Mouse (Mus musculus) hindbrain, embryonic 13.5 days (tissue): ENCODE data around the gene Gm20532. TPM values are rescaled to one million over a fixed set of nuclear protein-coding genes. Genes with fewer than 3 reads are reported as not detected.
A peak's percentile ranks its signal among the peaks of the same experiment; 100 is the strongest.

Experiments used
- ATAC-seq: fragments of 200-750 bp; cut with Nextera tagmentation; 2 replicates; pipeline ENCODE4 v1.8.0; 2017; ENCODE audit warnings: moderate TSS enrichment; ENCODE audit not compliant: low FRiP score
- H3K27ac ChIP-seq: fragments of 300-500 bp; sonication (generic); 2 replicates; pipeline ENCODE4 v1.5.1; 2015; ENCODE audit warnings: inconsistent platforms, mild to moderate bottlenecking, moderate library complexity
- H3K27me3 ChIP-seq: fragments of 300-500 bp; sonication (generic); 2 replicates; pipeline ENCODE4 v1.6.1; 2015; ENCODE audit warnings: mild to moderate bottlenecking, inconsistent platforms
- H3K36me3 ChIP-seq: fragments of 300-500 bp; sonication (generic); 2 replicates; pipeline ENCODE4 v1.6.1; 2015; ENCODE audit warnings: mild to moderate bottlenecking, inconsistent platforms
- H3K4me1 ChIP-seq: fragments of 300-500 bp; sonication (generic); replicated peaks from 2 replicates; pipeline ENCODE4 v1.6.1; 2015; ENCODE audit warnings: inconsistent platforms
- H3K4me2 ChIP-seq: fragments of 300-500 bp; sonication (generic); 2 replicates; pipeline ENCODE4 v1.6.1; 2015; ENCODE audit warnings: inconsistent platforms, mild to moderate bottlenecking, moderate library complexity
- H3K4me3 ChIP-seq: fragments of 300-500 bp; sonication (generic); 2 replicates; pipeline ENCODE4 v1.5.1; 2015; ENCODE audit warnings: mild to moderate bottlenecking, inconsistent platforms
- H3K9ac ChIP-seq: fragments of 300-500 bp; sonication (generic); 2 replicates; pipeline ENCODE4 v1.6.1; 2015; ENCODE audit warnings: mild to moderate bottlenecking, inconsistent platforms
- H3K9me3 ChIP-seq: fragments of 300-500 bp; sonication (generic); 2 replicates; pipeline ENCODE4 v1.6.1; 2016; ENCODE audit warnings: inconsistent platforms
- WGBS: fragments of 180-500 bp; shearing (Covaris S2); methylation state at CpG from one replicate; pipeline ENCODE4 v1.1.7; 2015; 5-methylcytosine and 5-hydroxymethylcytosine counted together
- polyA plus RNA-seq: library from polyadenylated mRNA; unstranded; fragments of >200 nt; fragmentation: Nextera tagmentation; extraction: Ambion mirVana; gene quantifications from 2 replicates; pipeline ENCODE4 v1.2.1, GENCODE M21; 2015

Gene Gm20532
- polyA plus RNA-seq, 1 experiment from 2014 or later = not detected

DNA sequence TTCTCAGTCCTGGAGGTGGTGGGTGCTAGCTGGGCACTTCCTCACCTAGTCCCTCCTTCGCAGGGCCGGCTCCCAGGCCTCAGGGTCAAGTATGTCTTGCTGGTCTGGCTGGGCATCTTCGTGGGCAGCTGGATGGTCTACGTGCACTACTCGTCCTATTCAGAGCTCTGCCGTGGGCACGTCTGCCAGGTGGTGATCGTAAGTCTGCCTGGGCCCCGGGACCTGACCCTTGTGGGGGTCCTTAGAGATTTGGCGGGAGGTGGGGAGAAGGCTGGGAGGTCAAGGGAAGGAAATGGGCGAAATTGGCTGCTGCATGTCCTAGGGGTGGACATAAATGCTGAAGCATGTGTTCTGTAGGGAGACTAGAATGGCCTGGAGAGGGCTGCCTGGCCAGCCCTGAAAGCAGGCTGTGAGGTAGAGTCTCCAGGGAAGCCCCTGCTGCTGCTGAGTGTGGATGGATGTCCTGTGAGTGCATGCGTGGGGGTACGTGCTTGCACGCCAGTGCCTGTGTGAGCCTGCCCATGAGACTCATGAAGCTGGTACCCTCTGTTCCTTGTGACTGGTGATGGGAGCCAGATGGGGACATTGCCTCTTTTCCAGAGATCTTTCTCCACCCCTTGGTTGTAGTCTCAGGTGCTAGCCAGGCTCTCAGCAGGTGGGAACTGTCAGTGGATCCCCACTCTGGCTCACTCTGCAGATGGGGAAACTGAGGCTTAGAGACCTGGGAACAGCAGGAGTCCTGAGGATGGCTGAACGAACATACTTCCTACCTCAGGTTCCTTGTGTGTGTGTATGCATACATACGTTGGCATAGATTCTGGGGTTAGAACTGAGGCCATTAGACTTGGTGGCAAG lies 46.3 kb downstream of the Gm20532 start:
- Histone ChIP-seq H3K9me3 (no peaks in the 10 kb centered on the region), H3K4me3 (no peak overlapping the region), H3K4me1 (peaks cover 86% of the 10 kb centered on the region), H3K4me2 (peak overlapping the region; percentile 23), H3K9ac (peak overlapping the region; percentile 65), H3K27me3 (no peaks in the 10 kb centered on the region), H3K27ac (peak overlapping the region; percentile 52), H3K36me3 (peaks cover 57% of the 10 kb centered on the region)
- WGBS = 81% methylated on average over 16 of the region's 16 CpGs
- ATAC-seq = no peak

DNA sequence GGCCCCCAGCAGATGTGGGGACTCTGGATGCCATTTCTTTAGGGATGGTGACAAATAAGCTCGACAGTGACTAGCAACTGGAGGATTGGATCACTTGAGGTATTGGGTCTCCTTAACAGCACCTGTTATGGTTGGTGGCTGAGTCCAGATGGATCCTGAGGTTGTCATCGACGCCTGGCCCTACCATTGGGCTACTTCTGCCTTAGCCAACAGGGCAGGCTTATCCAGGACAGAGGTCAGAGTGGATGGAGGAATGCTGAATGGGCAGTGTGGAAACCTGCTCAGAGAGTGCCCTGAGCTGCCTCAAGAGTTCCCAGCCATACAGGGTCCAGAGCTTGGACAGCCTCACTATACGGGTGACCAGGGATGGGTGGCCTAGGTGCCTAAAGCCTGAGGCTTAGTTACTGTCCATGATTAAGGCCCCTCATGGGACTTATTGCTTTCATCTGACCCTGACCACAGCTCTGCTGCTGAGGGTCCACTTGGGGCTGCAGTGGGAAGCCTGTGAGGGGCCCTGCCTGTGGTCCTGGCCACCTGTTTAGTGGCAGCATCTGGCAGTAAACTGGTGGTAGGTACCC lies 47.6 kb downstream of the Gm20532 start:
- Histone ChIP-seq H3K4me1 (peaks cover 91% of the 10 kb centered on the region), H3K36me3 (peaks cover 64% of the 10 kb centered on the region), H3K4me3 (no peak overlapping the region), H3K9me3 (no peaks in the 10 kb centered on the region), H3K27ac (peak overlapping the region; percentile 30), H3K4me2 (no peak overlapping the region), H3K9ac (peak overlapping the region; percentile 43; the same call in 1 of the 2 replicates), H3K27me3 (no peaks in the 10 kb centered on the region)
- ATAC-seq = no peak
- 64% methylated on average over 4 of the region's 4 CpGs for WGBS

DNA sequence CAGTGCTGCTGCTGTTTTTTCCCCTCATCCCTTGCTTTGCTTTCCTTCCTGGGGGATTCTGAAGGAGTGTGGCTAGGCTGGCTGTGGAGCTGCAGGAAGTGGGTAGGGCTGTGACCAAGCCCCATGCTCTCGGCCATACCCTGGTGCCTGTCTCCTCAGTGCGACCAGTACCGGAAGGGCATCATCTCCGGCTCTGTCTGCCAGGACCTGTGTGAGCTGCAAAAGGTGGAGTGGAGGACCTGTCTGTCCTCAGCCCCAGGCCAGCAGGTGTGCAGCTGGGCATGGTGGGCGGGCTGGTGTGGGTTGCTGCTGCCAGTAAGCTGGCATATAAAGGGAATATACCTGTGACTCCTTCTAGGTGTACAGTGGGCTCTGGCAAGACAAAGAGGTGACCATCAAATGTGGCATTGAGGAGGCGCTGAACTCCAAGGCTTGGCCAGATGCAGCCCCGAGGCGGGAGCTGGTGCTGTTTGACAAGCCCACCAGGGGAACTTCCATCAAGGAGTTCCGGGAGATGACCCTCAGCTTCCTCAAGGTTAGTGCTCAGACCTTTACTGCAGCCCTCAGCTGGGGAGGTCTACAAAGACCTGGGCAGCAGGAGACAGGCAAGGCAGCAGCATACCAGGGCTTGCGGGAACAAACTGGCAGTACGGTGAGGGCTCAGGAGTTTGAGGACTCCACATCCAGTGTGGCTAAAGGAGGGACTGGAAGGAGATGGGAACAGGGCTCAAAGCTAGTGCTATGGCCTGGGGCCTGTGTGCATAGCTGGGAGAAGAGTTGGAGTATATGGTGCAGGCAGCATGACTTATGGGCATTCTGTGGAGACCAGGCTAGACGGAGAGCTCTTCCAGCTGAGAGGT lies 48.4 kb downstream of the Gm20532 start:
- Histone ChIP-seq H3K4me3 (no peak overlapping the region), H3K36me3 (peaks cover 64% of the 10 kb centered on the region), H3K4me1 (peaks cover 86% of the 10 kb centered on the region), H3K9me3 (no peaks in the 10 kb centered on the region), H3K27ac (peak overlapping the region; percentile 30), H3K27me3 (no peaks in the 10 kb centered on the region), H3K9ac (peak overlapping the region; percentile 43; the same call in 1 of the 2 replicates), H3K4me2 (no peak overlapping the region)
- no peak for ATAC-seq
- 72% methylated on average over 12 of the region's 12 CpGs for WGBS

DNA sequence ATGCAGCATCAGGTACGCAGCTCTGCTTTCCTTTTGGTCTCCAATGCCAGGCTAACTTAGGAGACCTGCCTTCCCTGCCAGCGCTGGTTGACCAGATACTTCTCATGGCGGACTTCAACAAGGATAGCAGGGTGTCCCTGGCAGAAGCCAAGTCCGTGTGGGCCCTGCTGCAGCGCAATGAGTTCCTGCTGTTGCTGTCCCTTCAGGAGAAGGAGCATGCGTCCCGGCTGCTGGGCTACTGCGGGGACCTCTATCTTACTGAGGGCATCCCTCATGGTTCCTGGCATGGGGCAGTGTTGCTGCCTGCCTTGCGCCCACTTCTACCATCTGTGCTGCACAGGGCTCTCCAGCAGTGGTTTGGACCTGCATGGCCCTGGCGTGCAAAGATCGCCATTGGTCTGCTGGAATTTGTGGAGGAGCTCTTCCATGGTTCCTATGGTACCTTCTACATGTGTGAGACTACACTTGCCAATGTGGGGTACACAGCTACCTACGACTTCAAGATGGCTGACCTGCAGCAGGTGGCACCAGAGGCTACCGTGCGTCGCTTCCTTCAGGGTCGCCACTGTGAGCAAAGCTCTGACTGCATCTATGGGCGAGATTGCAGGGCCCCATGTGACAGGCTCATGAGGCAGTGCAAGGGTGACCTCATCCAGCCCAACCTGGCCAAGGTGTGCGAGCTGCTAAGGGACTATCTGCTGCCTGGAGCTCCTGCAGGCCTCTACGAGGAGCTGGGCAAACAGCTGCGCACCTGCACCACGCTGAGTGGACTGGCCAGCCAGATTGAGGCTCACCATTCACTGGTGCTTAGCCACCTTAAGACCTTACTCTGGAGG lies 49.3 kb downstream of the Gm20532 start:
- Histone ChIP-seq H3K27me3 (no peaks in the 10 kb centered on the region), H3K4me2 (no peak overlapping the region), H3K4me1 (peaks cover 77% of the 10 kb centered on the region), H3K9me3 (no peaks in the 10 kb centered on the region), H3K4me3 (no peak overlapping the region), H3K9ac (0 out of 2 replicates have a peak overlapping the region, but pooled peaks have one; percentile 43), H3K27ac (no peak overlapping the region), H3K36me3 (peaks cover 63% of the 10 kb centered on the region)
- WGBS = 78% methylated on average over 21 of the region's 21 CpGs
- ATAC-seq = no peak

DNA sequence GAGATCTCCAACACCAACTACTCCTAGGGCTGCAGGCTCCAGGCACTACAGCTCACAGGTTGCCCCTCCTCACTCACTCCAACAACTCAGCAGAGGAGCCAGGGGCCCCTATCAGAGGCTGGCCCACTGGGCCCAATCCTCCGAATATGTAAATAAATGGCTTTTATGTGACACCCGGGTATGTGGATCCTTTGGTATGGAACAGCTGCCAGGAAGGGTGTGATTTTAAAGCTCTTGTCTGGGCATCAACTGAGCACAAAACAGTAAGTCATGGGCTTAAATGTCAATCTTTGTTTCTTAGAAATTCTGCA lies 49.8 kb downstream of the Gm20532 start:
- no peak overlapping the region for H3K27ac ChIP-seq
- 49% methylated on average over 2 of the region's 2 CpGs for WGBS
- H3K36me3 ChIP-seq = peaks cover 60% of the 10 kb centered on the region
- no peaks in the 10 kb centered on the region for H3K9me3 ChIP-seq
- ATAC-seq = no peak
- no peak overlapping the region for H3K4me3 ChIP-seq
- H3K4me2 ChIP-seq = no peak overlapping the region
- H3K27me3 ChIP-seq = no peaks in the 10 kb centered on the region
- H3K9ac ChIP-seq = no peak overlapping the region
- H3K4me1 ChIP-seq = peaks cover 72% of the 10 kb centered on the region

DNA sequence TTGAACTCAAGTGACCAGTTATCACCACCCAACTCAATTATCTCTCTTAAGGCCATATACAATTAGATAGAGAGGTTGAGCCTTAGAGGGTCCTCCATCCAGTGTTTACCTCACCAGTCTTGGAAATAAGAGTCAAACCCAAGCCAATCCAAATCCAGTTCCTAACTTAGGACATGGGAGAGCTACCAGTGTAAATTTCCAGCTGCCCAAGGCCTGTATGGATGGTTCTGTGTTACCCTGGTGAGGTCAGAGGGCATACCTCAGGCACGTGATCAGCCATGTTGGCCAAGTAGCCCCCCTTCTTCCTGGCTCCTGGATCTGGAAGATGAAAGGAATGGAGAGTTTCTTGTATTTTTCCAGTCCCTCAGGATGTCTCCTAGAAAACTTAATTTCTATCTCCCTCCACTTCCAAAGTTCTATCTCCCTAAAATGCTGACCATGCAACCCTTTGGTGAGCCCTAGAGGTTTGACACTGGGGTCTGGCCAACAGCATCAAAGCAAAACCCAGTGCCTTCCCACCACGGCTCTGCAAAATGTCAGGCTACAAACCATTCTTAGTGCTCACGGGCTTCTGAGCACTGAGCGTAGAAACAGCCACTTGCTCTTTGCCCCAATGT lies 51.0 kb downstream of the Gm20532 start:
- Histone ChIP-seq H3K4me2 (peak overlapping the region; percentile 72; the same call in 1 of the 2 replicates), H3K36me3 (peaks cover 60% of the 10 kb centered on the region), H3K27ac (no peak overlapping the region), H3K4me1 (peaks cover 61% of the 10 kb centered on the region), H3K27me3 (no peaks in the 10 kb centered on the region), H3K9me3 (no peaks in the 10 kb centered on the region), H3K9ac (peak overlapping the region; percentile 96), H3K4me3 (no peak overlapping the region)
- WGBS = 82% methylated on average over 4 of the region's 4 CpGs
- no peak for ATAC-seq

DNA sequence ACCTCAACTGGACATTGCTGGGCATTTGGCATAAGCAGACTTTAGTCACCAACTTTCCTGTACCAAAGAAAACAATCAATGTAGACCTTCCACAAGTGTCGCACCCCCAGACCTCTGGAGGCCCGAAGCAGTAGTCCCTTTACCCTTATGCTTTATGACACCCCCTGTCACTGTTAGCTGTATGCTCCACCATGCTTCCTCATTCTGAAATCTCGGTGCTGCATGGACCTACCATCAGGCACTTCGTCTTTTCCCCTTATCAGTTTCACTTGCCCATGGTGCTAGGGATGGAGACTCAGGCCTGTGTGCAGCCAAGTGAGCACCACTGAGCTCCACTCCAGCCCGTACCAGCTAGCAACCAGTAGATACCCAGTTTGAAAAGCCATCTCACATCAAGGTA lies 51.6 kb downstream of the Gm20532 start:
- Histone ChIP-seq H3K4me1 (peaks cover 55% of the 10 kb centered on the region), H3K27me3 (no peaks in the 10 kb centered on the region), H3K9ac (peak overlapping the region; percentile 96), H3K4me2 (peak overlapping the region; percentile 72), H3K27ac (no peak overlapping the region), H3K4me3 (peak overlapping the region; percentile 95; the same call in 1 of the 2 replicates), H3K9me3 (no peaks in the 10 kb centered on the region), H3K36me3 (peaks cover 54% of the 10 kb centered on the region)
- 81% methylated on average over 5 of the region's 5 CpGs for WGBS
- ATAC-seq = no peak

DNA sequence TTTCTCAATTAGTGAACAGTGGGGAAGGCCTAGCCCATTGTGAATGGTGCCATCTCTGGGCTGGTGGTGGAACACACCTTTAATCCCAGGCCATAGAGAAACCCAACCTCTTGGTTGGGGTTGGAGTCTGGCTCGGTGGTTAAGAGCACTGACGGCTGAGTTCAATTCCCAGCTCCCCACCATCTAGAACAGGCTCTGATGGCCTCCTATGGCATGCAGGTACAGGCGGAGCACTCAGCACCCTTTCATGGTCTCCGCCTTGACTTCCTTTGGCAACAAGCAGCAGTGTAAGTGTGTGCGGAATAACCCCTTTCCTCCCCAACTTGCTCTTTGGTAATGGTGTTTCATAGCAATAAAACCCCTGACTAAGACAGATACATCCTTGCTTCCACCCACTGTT lies 52.1 kb downstream of the Gm20532 start:
- 0 out of 2 replicates have a peak overlapping the region, but pooled peaks have one; percentile 9 for H3K27ac ChIP-seq

DNA sequence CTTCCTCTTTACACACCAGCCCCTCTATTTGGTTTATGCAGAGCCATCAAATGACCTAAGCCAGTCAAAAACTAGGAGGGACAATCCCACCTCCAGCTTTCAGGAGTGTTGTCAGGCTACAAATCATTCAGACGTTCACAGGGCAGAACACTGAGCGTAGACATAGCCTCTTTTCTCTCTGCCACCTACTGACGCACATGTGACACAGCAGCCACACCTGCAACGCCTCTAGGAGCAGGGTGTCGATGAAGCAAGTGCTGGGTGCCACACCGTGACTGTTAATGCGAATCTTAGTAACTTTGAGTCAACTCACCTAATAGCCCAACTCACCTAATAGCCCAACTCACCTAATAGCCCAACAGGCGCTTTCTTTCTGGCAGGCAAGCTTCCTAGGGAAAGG lies 52.6 kb downstream of the Gm20532 start:
- no peak for ATAC-seq
- H3K27ac ChIP-seq = 0 out of 2 replicates have a peak overlapping the region, but pooled peaks have one; percentile 9
- H3K4me3 ChIP-seq = peak overlapping the region; percentile 95
- peaks cover 44% of the 10 kb centered on the region for H3K36me3 ChIP-seq
- H3K9me3 ChIP-seq = no peaks in the 10 kb centered on the region
- WGBS = 11% methylated on average over 8 of the region's 8 CpGs
- peaks cover 44% of the 10 kb centered on the region for H3K4me1 ChIP-seq
- peak overlapping the region; percentile 96 for H3K9ac ChIP-seq
- no peaks in the 10 kb centered on the region for H3K27me3 ChIP-seq
- peak overlapping the region; percentile 72 for H3K4me2 ChIP-seq

More for the DNA sequence above, 52.1 kb downstream of the Gm20532 start:
- no peak for ATAC-seq
- peak overlapping the region; percentile 96 for H3K9ac ChIP-seq
- peaks cover 50% of the 10 kb centered on the region for H3K4me1 ChIP-seq
- peak overlapping the region; percentile 72 for H3K4me2 ChIP-seq
- H3K27me3 ChIP-seq = no peaks in the 10 kb centered on the region
- peaks cover 49% of the 10 kb centered on the region for H3K36me3 ChIP-seq
- no peaks in the 10 kb centered on the region for H3K9me3 ChIP-seq
- WGBS = 74% methylated on average over 5 of the region's 5 CpGs
- peak overlapping the region; percentile 95 for H3K4me3 ChIP-seq

DNA sequence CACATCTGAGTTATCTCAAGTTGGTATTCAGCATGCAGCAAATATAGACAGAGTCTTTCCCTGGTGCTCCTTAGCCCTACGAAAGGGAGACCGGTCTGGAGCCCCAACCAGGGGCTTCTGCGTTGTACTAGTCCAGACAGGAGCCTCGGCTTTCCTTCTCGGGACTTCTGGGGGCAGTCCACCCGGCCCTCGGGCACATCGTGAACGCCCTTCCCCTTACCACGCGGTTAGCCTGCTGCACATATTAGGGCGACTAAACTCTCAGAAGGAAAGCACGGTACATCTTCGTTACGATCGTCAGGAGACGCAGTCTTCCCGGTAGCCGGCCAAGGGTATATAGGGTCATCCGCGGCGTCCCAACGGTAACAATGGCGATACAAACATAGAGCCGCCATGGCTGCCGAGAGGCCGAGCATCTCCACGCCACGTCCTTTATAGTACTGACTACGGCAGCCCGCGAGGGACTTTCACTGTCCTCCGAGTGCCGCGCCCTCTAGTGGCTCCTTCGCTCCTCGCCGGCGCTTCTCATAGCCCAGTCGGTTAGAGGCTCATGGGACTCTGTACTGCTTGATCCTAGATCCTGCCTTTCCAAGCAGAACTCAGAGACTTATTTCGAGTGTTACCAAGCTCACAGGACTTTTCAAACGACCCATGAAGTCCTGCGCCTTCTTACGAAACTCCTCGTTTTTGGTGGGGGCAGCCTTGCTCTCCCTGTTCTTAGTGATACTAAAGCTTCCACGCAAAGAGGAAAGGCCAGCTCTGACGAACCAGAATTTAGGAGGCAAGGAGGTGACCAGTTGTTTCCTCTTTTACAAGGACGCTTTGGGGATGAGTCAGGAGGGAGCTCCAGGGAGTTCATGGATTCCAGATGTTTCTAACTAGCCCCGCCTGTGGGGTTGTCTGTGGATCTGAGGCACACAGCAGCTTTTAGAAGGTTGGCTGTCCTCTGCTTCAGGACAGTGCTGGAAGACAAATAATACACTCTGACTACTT lies 53.7 kb downstream of the Gm20532 start:
- Histone ChIP-seq H3K27me3 (no peaks in the 10 kb centered on the region), H3K36me3 (peaks cover 34% of the 10 kb centered on the region), H3K9me3 (no peaks in the 10 kb centered on the region), H3K4me3 (peak overlapping the region; percentile 95), H3K4me1 (peaks cover 34% of the 10 kb centered on the region), H3K27ac (peak overlapping the region; percentile 89), H3K9ac (peak overlapping the region; percentile 96), H3K4me2 (peak overlapping the region; percentile 72)
- WGBS = 4% methylated on average over 49 of the region's 49 CpGs
- ATAC-seq = peak; percentile 89
